Mouse (Mus musculus) liver, postnatal 0 days (tissue): ENCODE results near the gene Fkbp7.

Experiments
- CTCF ChIP-seq: sonication (generic); IDR thresholded peaks from 2 replicates; pipeline ENCODE4 v1.5.1; 2016; ENCODE audit warnings: antibody characterized with exemption, low read depth
- EP300 ChIP-seq: IDR thresholded peaks from 2 replicates; pipeline ENCODE4 v1.6.1; 2016; ENCODE audit warnings: antibody characterized with exemption, low read depth, mild to moderate bottlenecking

DNA sequence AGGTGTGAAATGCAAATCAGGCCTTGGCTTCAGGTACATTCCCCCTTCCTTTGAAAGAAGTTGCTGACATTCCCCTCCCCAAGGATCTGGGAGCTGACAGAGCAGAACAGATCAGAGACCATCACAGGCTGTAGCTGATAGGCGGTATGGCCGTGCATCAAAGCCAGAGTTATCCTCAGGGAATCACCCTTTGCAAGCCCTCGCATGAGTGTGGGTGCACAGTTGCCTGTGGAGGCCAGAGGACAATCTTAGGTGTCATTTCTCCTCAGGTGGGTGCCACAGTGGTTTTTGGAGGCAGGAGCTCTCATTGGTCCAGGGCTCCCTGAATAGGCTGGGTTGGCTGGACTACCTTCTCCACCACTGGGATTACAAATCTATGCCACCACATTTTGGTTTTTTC is 29.3 kb upstream of the Fkbp7 start:
- TF ChIP-seq CTCF: no peak
- TF ChIP-seq EP300: no peak
